Mouse (Mus musculus) hindbrain, embryonic 11.5 days (tissue): ENCODE results near the gene Scrn3. TPM values are rescaled to one million over a fixed set of nuclear protein-coding genes. Genes with fewer than 3 reads are reported as not detected.
A peak's percentile ranks its signal among the peaks of the same experiment; 100 is the strongest.

Experiments used
- ATAC-seq: fragments of 200-750 bp; cut with Nextera tagmentation; 2 replicates; pipeline ENCODE4 v1.8.0; 2017; ENCODE audit warnings: mild to moderate bottlenecking, moderate TSS enrichment, moderate library complexity; ENCODE audit not compliant: low FRiP score
- DNase-seq: peaks from one replicate; pipeline ENCODE4 v3.0.0-alpha.2; 2015; ENCODE audit warnings: low spot score
- H3K27ac ChIP-seq: fragments of 300-500 bp; sonication (generic); 2 replicates; pipeline ENCODE4 v1.5.1; 2014; ENCODE audit warnings: mild to moderate bottlenecking, low read depth, low read length
- H3K27me3 ChIP-seq: fragments of 300-500 bp; sonication (generic); 2 replicates; pipeline ENCODE4 v1.6.1; 2014; ENCODE audit warnings: mild to moderate bottlenecking, low read length, moderate library complexity, mixed read lengths; ENCODE audit not compliant: control insufficient read depth, insufficient read depth
- H3K36me3 ChIP-seq: fragments of 300-500 bp; sonication (generic); 2 replicates; pipeline ENCODE4 v1.6.1; 2014; ENCODE audit warnings: mild to moderate bottlenecking, low read length, moderate library complexity, mixed read lengths; ENCODE audit not compliant: control insufficient read depth, insufficient read depth
- H3K4me1 ChIP-seq: fragments of 300-500 bp; sonication (generic); replicated peaks from 2 replicates; pipeline ENCODE4 v1.6.1; 2014; ENCODE audit warnings: low read length, mixed read lengths; ENCODE audit not compliant: control insufficient read depth, insufficient read depth
- H3K4me2 ChIP-seq: fragments of 300-500 bp; sonication (generic); replicated peaks from 2 replicates; pipeline ENCODE4 v1.6.1; 2014; ENCODE audit warnings: mild to moderate bottlenecking, low read depth, low read length
- H3K4me3 ChIP-seq: fragments of 300-500 bp; sonication (generic); 2 replicates; pipeline ENCODE4 v1.5.1; 2014; ENCODE audit warnings: low read depth, low read length
- H3K9ac ChIP-seq: fragments of 300-500 bp; sonication (generic); 2 replicates; pipeline ENCODE4 v1.6.1; 2014; ENCODE audit warnings: low read depth, low read length
- H3K9me3 ChIP-seq: fragments of 300-500 bp; sonication (generic); 2 replicates; pipeline ENCODE4 v1.6.1; 2016; ENCODE audit warnings: low read length; ENCODE audit not compliant: control insufficient read depth
- WGBS: fragments of 180-500 bp; shearing (Covaris S2); extraction: QIAGEN DNeasy Blood & Tissue Kit; methylation state at CpG from one replicate; pipeline ENCODE4 v1.1.7; 2014; 5-methylcytosine and 5-hydroxymethylcytosine counted together
- polyA plus RNA-seq: library from polyadenylated mRNA; unstranded; fragments of >200 nt; fragmentation: Nextera tagmentation; extraction: Ambion mirVana; gene quantifications from 2 replicates; pipeline ENCODE4 v1.2.1, GENCODE M21; 2014

The Scrn3 gene
- polyA plus RNA-seq, 1 experiment from 2014 or later, result 10.7 TPM

DNA sequence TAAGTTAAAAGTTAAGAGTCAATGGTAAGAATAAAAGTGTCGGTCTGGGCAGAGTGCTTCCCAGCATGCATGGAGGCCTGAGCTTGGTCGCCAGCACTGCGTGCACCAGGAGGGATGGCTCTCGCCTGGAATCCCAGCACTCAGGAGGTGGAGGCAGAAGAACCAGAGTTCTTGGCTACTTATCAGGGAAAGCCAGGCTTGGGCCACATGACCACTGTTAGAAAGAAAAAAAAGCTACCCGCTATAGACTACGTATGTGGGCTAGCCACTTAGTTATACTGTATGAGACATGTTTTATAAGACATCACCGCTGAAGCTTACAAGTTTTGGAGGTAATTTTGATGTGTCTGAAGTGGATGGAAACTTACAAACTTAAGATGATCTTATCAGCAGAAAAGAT, 14.2 kb upstream of the Scrn3 start:
- ATAC-seq (no peak), DNase-seq (no peak)
- Histone ChIP-seq H3K9ac (no peak overlapping the region), H3K4me3 (no peak overlapping the region), H3K4me2 (no peak overlapping the region), H3K36me3 (0 out of 2 replicates have a peak, but pooled peaks cover 2% of the 10 kb centered on the region), H3K27ac (no peak overlapping the region), H3K4me1 (no peaks in the 10 kb centered on the region), H3K27me3 (no peaks in the 10 kb centered on the region), H3K9me3 (no peaks in the 10 kb centered on the region)
- 86% methylated on average over 7 of the region's 7 CpGs for WGBS

DNA sequence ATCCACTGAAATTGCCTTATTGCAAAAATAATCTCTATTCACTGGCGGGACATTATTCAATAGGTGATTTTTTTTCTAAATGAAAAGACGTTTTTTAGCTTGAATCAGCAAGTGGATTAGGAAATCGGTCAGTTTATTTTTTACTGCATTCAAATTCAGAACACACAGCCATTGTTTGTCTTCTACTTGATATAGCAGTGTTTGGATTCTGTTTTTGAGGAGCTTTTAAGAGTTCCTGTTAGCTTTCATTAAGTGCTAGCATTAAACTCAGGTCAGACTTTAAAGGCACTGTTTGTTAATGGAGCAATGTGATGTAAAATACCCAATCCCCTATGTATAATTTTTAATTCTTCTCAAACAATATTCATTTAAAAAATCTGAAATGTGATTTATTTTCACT, 13.6 kb upstream of the Scrn3 start:
- H3K4me3 ChIP-seq, result no peak overlapping the region
- H3K4me1 ChIP-seq, result no peaks in the 10 kb centered on the region
- no peak overlapping the region for H3K9ac ChIP-seq
- H3K27me3 ChIP-seq, result no peaks in the 10 kb centered on the region
- DNase-seq, result no peak
- H3K36me3 ChIP-seq, result 0 out of 2 replicates have a peak, but pooled peaks cover 2% of the 10 kb centered on the region
- no peak for ATAC-seq
- no peak overlapping the region for H3K4me2 ChIP-seq
- H3K9me3 ChIP-seq, result no peaks in the 10 kb centered on the region
- H3K27ac ChIP-seq, result no peak overlapping the region
- 87% methylated on average over 3 of the region's 3 CpGs for WGBS

DNA sequence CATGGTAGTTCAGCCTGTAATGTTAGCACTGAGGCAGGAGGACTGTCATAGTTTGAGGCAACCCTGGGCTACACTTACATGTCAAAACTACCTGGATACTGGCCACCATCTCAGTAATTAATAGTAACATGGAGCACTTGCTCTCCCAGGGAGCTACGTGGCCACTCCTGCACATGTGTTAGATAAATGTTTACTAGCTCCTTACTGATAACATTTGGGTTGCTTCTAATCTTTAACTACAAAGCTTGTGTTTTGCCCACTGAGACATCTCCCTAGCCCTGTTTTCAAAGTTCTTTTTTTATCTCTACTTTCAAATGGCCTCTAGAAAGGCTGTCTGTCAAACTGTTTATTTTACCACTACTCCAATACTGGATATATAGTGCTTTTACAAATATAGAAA, 10.4 kb upstream of the Scrn3 start:
- H3K4me3 ChIP-seq, result no peak overlapping the region
- H3K9ac ChIP-seq, result no peak overlapping the region
- no peaks in the 10 kb centered on the region for H3K4me1 ChIP-seq
- DNase-seq (no peak), ATAC-seq (no peak)
- 0 out of 2 replicates have a peak, but pooled peaks cover 2% of the 10 kb centered on the region for H3K36me3 ChIP-seq
- 96% methylated on average over 1 of the region's 1 CpGs for WGBS
- no peaks in the 10 kb centered on the region for H3K9me3 ChIP-seq
- H3K27me3 ChIP-seq, result no peaks in the 10 kb centered on the region
- H3K27ac ChIP-seq, result no peak overlapping the region
- H3K4me2 ChIP-seq, result no peak overlapping the region

DNA sequence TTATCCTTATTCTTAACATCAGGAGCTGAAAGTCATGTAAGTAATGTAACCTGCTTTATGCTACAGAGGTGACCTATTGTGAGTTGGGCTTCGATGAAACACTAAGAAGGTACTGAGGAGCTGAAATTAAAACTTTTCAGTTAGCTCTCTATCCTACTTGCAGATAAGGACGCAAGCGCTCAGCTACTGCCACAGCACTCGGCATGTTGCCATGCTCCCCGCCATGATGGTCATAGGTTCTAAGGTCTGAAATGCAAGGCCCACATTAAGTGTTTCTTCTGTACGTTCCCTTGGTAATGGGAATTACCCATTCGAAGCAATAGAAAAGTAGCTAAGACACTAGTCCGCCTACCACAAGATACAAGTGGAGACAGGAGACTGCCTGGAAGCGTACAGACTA, 9.7 kb upstream of the Scrn3 start:
- Histone ChIP-seq H3K9me3 (no peaks in the 10 kb centered on the region), H3K27ac (no peak overlapping the region), H3K27me3 (no peaks in the 10 kb centered on the region), H3K4me3 (no peak overlapping the region), H3K4me2 (no peak overlapping the region), H3K9ac (no peak overlapping the region), H3K4me1 (no peaks in the 10 kb centered on the region), H3K36me3 (0 out of 2 replicates have a peak, but pooled peaks cover 2% of the 10 kb centered on the region)
- DNase-seq (no peak), ATAC-seq (no peak)
- 90% methylated on average over 9 of the region's 9 CpGs for WGBS

DNA sequence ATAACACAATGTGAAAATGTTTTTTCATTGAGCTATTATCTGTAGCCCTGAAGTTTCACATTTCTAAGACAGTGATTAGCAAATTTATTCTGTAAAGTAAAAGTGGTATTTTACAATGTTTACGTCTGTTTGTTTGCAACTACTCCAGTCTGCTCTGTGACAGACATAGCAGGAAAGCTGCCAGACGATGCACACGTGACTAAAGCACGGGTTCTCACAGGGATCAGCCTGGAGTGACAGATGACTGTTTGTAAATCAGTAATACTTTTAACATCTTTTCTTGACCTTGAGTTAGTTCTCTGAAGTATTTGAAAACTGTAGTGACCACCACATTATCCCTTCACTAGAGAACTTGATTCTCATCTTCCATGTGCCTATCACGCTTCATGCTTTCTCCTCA, 7.9 kb upstream of the Scrn3 start:
- ATAC-seq (no peak), DNase-seq (no peak)
- Histone ChIP-seq H3K4me3 (no peak overlapping the region), H3K9ac (no peak overlapping the region), H3K36me3 (0 out of 2 replicates have a peak, but pooled peaks cover 2% of the 10 kb centered on the region), H3K4me1 (no peaks in the 10 kb centered on the region), H3K27ac (no peak overlapping the region), H3K9me3 (no peaks in the 10 kb centered on the region), H3K27me3 (no peaks in the 10 kb centered on the region), H3K4me2 (no peak overlapping the region)
- WGBS, result 94% methylated on average over 5 of the region's 5 CpGs

DNA sequence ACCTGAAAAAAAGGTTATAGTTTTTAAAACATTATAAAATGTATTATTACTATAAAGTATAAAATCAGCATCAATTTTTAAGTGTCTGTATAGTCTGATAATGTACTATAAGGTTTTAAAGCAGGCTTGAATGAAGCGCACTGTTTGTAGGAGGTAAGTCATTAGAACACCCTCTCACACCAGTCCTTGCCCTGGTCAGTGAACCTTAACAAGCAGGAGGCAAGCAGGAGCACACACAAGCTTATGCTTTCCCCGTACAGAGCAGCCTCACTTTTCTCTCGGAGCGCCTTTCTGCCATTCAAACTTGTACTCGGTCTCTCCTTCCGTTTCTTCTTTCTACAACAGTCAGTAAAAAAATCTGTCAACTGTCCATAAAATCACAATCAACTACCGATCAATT, 6.4 kb upstream of the Scrn3 start:
- H3K27me3 ChIP-seq, result no peaks in the 10 kb centered on the region
- DNase-seq (no peak), ATAC-seq (no peak)
- H3K36me3 ChIP-seq, result 0 out of 2 replicates have a peak, but pooled peaks cover 2% of the 10 kb centered on the region
- no peak overlapping the region for H3K27ac ChIP-seq
- H3K4me2 ChIP-seq, result no peak overlapping the region
- no peak overlapping the region for H3K9ac ChIP-seq
- 84% methylated on average over 7 of the region's 7 CpGs for WGBS
- H3K4me3 ChIP-seq, result no peak overlapping the region
- H3K4me1 ChIP-seq, result no peaks in the 10 kb centered on the region
- no peaks in the 10 kb centered on the region for H3K9me3 ChIP-seq

DNA sequence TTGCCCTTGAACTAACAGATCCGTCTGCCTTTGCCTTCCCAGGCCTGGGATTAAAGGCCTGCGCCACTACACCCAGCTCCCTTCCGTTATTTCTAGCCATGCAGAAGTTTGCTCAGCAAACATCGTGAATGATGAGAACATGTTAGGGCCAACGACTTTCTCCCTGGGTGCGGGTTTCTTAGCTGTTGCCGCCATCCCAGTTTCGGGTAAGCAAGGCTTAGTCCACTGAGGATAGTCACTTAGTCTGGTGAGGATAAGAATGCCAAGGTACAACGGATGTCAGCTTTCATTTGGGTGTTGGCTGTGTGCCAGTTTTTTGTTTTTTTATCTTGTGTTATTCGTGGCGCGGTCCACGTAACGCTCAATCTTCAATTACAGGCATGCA, 708 bp downstream of the Scrn3 start:
- Histone ChIP-seq H3K36me3 (no peaks in the 10 kb centered on the region), H3K4me1 (no peaks in the 10 kb centered on the region; the same call in 1 of the 2 replicates), H3K9ac (0 out of 2 replicates have a peak overlapping the region, but pooled peaks have one; percentile 17), H3K4me3 (peak overlapping the region; percentile 80), H3K27ac (0 out of 2 replicates have a peak overlapping the region, but pooled peaks have one; percentile 24), H3K9me3 (no peaks in the 10 kb centered on the region), H3K4me2 (peak overlapping the region; percentile 30), H3K27me3 (no peaks in the 10 kb centered on the region)
- DNase-seq, result peak; percentile 43
- 52% methylated on average over 14 of the region's 14 CpGs for WGBS
- ATAC-seq, result peak; percentile 51

DNA sequence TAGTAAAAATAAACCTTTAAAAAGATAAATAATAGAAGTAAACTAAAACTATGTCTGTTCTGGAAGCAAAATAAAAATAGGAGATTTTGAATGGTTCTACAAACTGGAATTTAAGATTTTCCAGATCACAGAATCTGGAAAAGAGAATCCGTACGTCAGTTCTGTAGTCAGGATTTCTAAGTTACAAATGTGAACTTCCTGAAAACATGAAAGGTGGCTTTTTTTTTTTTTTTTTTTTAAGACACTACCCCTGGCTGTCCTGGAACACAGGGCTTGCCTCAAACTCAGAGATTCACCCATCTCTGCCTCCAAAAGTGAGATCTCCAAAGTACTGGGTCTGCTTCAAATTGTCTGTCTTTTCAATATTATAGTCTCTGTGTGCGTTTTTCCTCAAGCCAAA, 1.9 kb downstream of the Scrn3 start:
- Histone ChIP-seq H3K9ac (no peak overlapping the region), H3K27ac (no peak overlapping the region), H3K27me3 (no peaks in the 10 kb centered on the region), H3K4me3 (no peak overlapping the region), H3K4me2 (no peak overlapping the region), H3K36me3 (no peaks in the 10 kb centered on the region), H3K4me1 (no peaks in the 10 kb centered on the region; the same call in 1 of the 2 replicates), H3K9me3 (no peaks in the 10 kb centered on the region)
- WGBS, result 89% methylated on average over 3 of the region's 3 CpGs
- DNase-seq (no peak), ATAC-seq (no peak)

DNA sequence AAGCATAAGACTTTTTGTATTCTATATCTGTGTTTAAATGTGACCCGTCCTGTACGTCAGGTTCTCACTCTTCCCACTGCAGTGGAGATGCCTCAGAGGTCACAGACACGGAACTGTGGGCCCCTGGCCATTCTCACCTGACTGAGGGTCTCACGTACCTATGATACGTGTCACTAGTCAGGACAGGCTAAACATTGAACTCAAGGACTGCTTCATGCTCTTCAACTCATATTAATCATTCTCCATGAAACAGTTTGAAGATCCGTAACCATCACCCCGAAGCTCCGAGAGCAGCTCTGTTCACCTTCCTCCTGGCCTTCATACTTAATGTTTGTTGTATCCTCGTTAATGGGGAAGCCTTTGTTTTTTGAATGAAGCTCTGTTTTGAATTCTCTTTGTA, 5.0 kb downstream of the Scrn3 start:
- no peaks in the 10 kb centered on the region for H3K27me3 ChIP-seq
- H3K4me2 ChIP-seq, result no peak overlapping the region
- DNase-seq (no peak), ATAC-seq (no peak)
- no peaks in the 10 kb centered on the region for H3K9me3 ChIP-seq
- H3K36me3 ChIP-seq, result no peaks in the 10 kb centered on the region
- H3K4me3 ChIP-seq, result no peak overlapping the region
- no peak overlapping the region for H3K9ac ChIP-seq
- whole genome bisulfite sequencing, result 94% methylated on average over 9 of the region's 9 CpGs
- no peaks in the 10 kb centered on the region for H3K4me1 ChIP-seq
- no peak overlapping the region for H3K27ac ChIP-seq
